Mouse (Mus musculus) ovary, adult 2 months (tissue): ENCODE measurements around the gene Cavin4. TPM values are rescaled to one million over a fixed set of nuclear protein-coding genes. Genes with fewer than 3 reads are reported as not detected.

Source experiments
- polyA plus RNA-seq: library from polyadenylated mRNA; depleted of rRNA; stranded (reverse); fragments of >200 nt; gene quantifications from 2 replicates; pipeline ENCODE4 v1.2.3, GENCODE M21; 2012; rRNA removed

The Cavin4 gene
- 0.09 TPM in 1 of 2 replicates, not detected in the other for polyA plus RNA-seq

GRCm38 (mm10) chr4:48663271-48663670 is at the start of gene Cavin4:
Gene Cavin4, plus strand, starts transcription at chr4:48663514.

Other genes with a start within 250 kb of the Cavin4 start
- gene Tex10, start 190.1 kb upstream of the Cavin4 start, polyA plus RNA-seq, result 11.3 and 13.5 TPM in 2 replicates
- gene Msantd3, start 123.6 kb upstream of the Cavin4 start, polyA plus RNA-seq, result 5.5 and 6.6 TPM in 2 replicates
- gene Tmeff1, start 78.3 kb upstream of the Cavin4 start, polyA plus RNA-seq, result 16.8 and 26.0 TPM in 2 replicates